Mouse (Mus musculus) mouse embryonic stem cell (cell line): ENCODE results near the gene Gm17657.
"Not testable (repeated sequence)": the region's sequence is repeated elsewhere in the genome, so short reads cannot be mapped to it uniquely, and the experiment has no call there.

Source experiments
- in situ Hi-C, 2 experiments: fragments of 300-500 bp; cut with MboI; formaldehyde crosslinking; loops; 1 replicate in 1 of 2; 3 replicates in 1 of 2; pipeline ENCODE4 v1.14.3; 2019 to 2020; ENCODE audit warnings: low sequenced_read_pairs in 2 of 2, low pct_unique_long_range_greater_than_20kb in 1 of 2, mixed read lengths in 1 of 2; ENCODE audit not compliant: unreplicated experiment in 1 of 2

Gm17657 gene

GRCm38 (mm10) chr17:29513044-29513730 is 36.3 kb downstream of the Gm17657 start:
- in situ Hi-C loops: loop anchor here (5.0 to 25.0 kb wide), 4 partner anchors 121 to 338 kb away; partner anchors contain the start of genes BC004004 (in 2 of the 2) and Ppil1 (in 2 of the 2)

DNA sequence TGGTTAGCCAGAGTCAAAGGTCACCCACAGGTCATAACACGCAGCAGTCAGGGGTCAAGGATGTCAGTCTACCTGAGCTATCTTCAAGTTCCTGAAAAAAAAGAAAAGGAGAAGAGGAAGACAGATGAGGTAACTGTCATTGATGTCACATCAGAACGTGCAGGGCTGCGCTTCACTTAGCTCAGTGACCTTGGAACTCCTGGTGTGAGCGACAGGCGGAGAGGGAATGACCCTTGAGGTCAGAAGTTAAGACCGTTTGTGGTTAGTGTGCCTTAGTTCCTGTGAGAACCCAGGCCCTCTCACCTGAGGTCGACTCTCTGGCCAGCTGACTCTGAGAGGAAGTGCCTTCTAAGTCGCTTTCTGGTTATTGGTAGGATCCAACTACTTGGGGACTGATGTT is 38.7 kb downstream of the Gm17657 start:
- in situ Hi-C loops: loop anchor here (5.0 to 25.0 kb wide), 4 partner anchors 118 to 336 kb away; partner anchors contain the start of genes BC004004 (in 2 of the 2) and Ppil1 (in 2 of the 2)

DNA sequence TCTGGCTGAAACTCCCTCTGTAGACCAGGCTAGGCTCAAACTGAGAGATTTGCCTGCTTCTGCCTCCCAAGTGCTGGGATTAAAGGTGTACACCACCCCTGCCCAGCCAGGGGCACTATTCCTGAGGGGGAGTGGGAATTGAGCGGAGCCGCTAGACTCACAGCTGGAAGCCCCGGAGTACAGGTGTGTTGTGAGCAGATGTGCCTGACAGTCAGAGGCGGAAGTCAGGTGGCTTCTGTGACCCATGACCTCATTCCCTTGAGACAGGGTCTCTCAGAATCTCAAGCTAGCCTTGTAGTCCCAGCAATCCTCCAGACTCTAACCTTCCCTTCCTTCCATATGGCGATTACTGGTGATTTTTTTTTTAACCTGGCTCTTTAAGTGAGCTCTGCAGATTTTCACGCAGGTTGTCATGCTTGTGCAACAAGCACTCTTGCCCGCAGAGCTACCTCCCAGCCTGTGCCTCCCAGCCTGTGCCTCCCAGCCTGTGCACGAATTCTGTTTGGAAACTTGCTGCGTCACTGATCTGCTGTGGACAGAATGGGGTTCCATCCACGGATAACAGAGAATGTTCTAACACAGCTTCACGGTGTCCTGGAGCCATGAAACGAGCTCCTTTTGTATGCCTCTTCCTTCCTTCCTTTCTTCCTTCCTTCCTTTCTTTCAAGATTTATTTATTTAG is 40.4 kb downstream of the Gm17657 start:
- in situ Hi-C loops: loop anchor here (25.0 kb wide), 1 partner anchor 247 kb away; the partner anchor contains the start of genes BC004004 (in 2 of the 2) and Ppil1 (in 2 of the 2)

GRCm38 (mm10) chr17:29503700-29504099 is 45.7 kb downstream of the Gm17657 start:
- in situ Hi-C loops: loop anchor here (25.0 kb wide), 1 partner anchor 241 kb away; the partner anchor contains the start of genes BC004004 (in 2 of the 2) and Ppil1 (in 2 of the 2)

- in situ Hi-C loops: loop anchor here (25.0 kb wide), 1 partner anchor 241 kb away; the partner anchor contains the start of genes BC004004 (in 2 of the 2) and Ppil1 (in 2 of the 2)
Measured at GRCm38 (mm10) chr17:29502669-29503665, 46.5 kb downstream of the Gm17657 start.

DNA sequence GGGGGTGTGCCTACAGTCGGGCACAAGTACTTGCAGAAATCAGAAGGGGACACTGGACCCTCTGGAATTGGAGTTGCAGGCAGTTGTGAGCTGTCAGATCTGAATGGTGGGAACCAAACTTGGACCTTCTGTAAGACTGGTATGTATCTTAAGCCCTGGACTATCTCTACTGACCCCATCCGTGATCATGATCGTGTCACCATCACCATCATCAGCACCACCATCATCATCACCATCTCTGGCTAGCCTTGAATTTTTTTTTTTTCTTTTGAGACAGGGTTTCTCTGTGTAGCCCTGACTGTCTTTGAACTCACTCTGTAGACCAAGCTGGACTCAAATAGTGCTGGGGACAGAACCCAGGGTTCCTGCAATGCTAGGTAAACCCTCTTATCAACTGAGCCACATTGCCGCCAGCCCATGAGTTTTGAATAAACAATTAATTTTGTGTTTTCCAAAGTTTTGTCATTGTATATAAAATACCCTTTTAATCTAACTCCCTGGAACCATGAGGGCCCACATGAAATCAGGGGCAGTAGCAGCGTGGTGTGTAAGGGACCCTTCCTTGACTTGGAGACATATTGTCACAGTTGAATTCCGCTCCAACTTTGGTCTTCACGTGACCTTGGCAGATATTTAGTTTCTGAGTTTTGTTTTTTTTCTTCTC is 47.3 kb downstream of the Gm17657 start:
- in situ Hi-C loops: loop anchor here (25.0 kb wide), 1 partner anchor 240 kb away; the partner anchor contains the start of genes BC004004 (in 2 of the 2) and Ppil1 (in 2 of the 2)

- in situ Hi-C loops: loop anchor here (25.0 kb wide), 1 partner anchor 239 kb away; the partner anchor contains the start of genes BC004004 (in 2 of the 2) and Ppil1 (in 2 of the 2)
Measured at GRCm38 (mm10) chr17:29500802-29501469, 48.5 kb downstream of the Gm17657 start.

- in situ Hi-C loops: loop anchor here (25.0 kb wide), 1 partner anchor 238 kb away; the partner anchor contains the start of genes BC004004 (in 2 of the 2) and Ppil1 (in 2 of the 2)
Measured at GRCm38 (mm10) chr17:29500243-29500740, 49.1 kb downstream of the Gm17657 start.

GRCm38 (mm10) chr17:29499511-29499910 is 49.9 kb downstream of the Gm17657 start:
- in situ Hi-C loops: no loop called here

- in situ Hi-C loops: not testable (repeated sequence)
Measured at GRCm38 (mm10) chr17:29498952-29499351, 50.5 kb downstream of the Gm17657 start.

- in situ Hi-C loops: no loop called here
Measured at GRCm38 (mm10) chr17:29498028-29498427, 51.4 kb downstream of the Gm17657 start.

- in situ Hi-C loops: not testable (repeated sequence)
Measured at GRCm38 (mm10) chr17:29497481-29497880, 52.0 kb downstream of the Gm17657 start.

DNA sequence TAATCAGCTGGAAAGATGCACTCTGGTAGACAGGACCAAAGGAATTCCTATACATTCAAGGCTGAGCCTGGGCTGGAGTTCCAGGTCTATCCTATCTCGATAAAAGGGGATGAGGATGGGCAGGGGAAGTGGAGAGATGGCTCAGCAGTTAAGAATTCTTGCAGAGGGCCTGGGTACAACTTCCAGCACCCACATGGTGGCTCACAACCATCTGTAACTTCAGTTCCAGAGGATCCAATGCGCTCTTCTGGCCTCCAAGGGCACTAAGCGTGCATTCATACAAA is 52.4 kb downstream of the Gm17657 start:
- in situ Hi-C loops: no loop called here

- in situ Hi-C loops: no loop called here
Measured at GRCm38 (mm10) chr17:29496211-29497070, 53.0 kb downstream of the Gm17657 start.

DNA sequence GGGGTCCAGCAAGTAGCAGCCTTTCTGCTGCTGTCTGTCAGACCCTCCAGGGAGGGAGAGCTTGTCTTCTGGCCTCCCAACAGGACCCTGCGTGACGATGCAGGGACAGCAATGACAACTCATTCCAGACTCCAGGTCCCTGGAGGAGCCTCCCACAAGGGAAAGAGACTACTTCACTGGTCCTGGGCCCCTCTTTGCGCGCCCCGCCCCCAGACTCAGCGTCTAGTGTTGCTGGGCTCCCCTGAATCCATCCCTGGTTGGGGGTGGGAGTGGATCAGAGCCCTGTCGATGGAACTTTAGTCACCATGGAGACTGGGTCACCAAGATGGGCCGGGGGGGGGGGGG is 54.7 kb downstream of the Gm17657 start:
- in situ Hi-C loops: no loop called here

DNA sequence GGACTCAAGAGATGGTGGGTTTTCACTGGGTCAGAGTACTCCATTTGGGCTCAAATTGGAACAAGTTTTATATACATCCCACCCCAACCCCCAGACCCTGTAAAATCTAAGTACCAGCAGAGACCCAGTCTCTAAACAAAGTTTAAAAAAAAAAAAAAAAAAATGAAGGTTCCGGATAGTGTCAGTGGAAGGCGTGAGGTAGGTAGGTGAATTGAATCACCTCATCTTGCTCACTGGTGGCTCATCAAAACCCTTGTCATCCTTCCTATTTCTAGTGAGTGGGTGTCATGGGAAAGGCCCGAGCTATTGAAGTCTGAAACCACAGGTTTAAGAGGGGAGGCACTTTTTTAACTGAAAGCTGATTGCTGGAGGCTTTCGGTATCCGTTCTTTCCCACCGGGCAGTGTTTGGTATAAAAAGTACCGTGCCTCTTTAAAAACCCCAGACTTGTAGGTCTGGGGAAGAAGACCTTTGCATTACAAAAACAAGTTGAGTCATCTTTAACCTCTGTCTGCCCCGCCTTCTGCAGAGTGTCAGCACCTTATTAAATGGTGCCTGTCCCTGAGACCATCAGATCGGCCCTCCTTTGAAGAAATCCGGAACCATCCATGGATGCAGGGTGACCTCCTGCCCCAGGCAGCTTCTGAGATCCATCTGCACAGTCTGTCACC is 55.2 kb downstream of the Gm17657 start:
- in situ Hi-C loops: no loop called here
